Mouse (Mus musculus) ES-E14 (cell line): ENCODE results near the gene Mmp19.

ENCODE experiments used
- HCFC1 ChIP-seq: IDR thresholded peaks from 2 replicates; pipeline ENCODE4 v1.6.1; 2012; ENCODE audit warnings: low read length, inconsistent platforms, borderline replicate concordance; ENCODE audit not compliant: insufficient read depth
- ZC3H11A ChIP-seq: IDR thresholded peaks from 2 replicates; pipeline ENCODE4 v1.6.1; 2012; ENCODE audit warnings: low read depth, mild to moderate bottlenecking, inconsistent platforms, low read length, borderline replicate concordance
- ZNF384 ChIP-seq: IDR thresholded peaks from 2 replicates; pipeline ENCODE4 v1.6.1; 2012; ENCODE audit warnings: low read depth, low read length, inconsistent platforms

DNA sequence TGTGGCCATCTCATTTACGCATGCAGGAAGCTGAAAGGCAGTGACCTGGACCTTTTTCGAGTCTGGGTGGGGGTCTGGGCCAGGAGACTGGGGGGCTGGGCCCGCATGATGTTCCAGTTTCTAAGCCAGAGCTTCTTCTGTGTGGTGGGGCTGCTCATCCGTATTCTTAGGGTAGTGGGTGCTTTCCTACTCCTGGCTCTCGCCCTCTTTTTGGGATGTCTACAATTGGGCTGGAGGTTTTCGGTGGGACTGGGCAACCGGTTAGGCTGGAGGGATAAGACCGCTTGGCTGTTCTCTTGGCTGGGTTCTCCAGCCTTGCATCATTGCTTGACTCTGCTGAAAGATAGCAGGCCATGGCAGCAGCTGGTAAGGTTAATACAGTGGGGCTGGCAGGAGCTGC lies 16.3 kb downstream of the Mmp19 start:
- TF ChIP-seq HCFC1 = no peak
- no peak for TF ChIP-seq ZC3H11A
- TF ChIP-seq ZNF384 = no peak
